Mouse (Mus musculus) Patski (cell line): ENCODE results near the gene Dlx6. TPM values are rescaled to one million over a fixed set of nuclear protein-coding genes. Genes with fewer than 3 reads are reported as not detected.
A peak's percentile ranks its signal among the peaks of the same experiment; 100 is the strongest.

ENCODE experiments used
- ATAC-seq: fragments of 100-300 bp; one replicate; pipeline ENCODE4 v1.8.0; 2021
- CTCF ChIA-PET: fragments of 350-600 bp; sonication (Branson Sonifier 250); formaldehyde crosslinking; loops from one replicate; lab custom pipeline; 2022; ENCODE audit warnings: inconsistent platforms; lab: Charles Lee
- POLR2A ChIA-PET: fragments of 350-600 bp; sonication (Branson Sonifier 250); formaldehyde crosslinking; loops from one replicate; lab custom pipeline; 2022; ENCODE audit warnings: antibody characterized with exemption, inconsistent platforms; lab: Charles Lee
- DNase-seq: peaks from one replicate; pipeline ENCODE4 v3.0.0-alpha.2; 2011; ENCODE audit warnings: low read depth, low spot score
- H3K27me3 ChIP-seq: fragments of 371-371 bp; one replicate; pipeline ENCODE4 v1.5.1; 2021
- CTCF ChIP-seq: fragments of 100-300 bp; IDR thresholded peaks from one replicate; pipeline ENCODE4 v1.5.1; 2021
- in situ Hi-C: fragments of 300-500 bp; cut with MboI; formaldehyde crosslinking; loops from 3 replicates; pipeline ENCODE4 v1.11.1; 2018; ENCODE audit warnings: low pct_unique_long_range_greater_than_20kb, mixed read lengths
- polyA plus RNA-seq: library from polyadenylated mRNA; unstranded; gene quantifications from one replicate; pipeline ENCODE4 v1.2.3, GENCODE M21; 2021

The Dlx6 gene
- polyA plus RNA-seq, 1 experiment from 2014 or later, result 5.6 TPM

DNA sequence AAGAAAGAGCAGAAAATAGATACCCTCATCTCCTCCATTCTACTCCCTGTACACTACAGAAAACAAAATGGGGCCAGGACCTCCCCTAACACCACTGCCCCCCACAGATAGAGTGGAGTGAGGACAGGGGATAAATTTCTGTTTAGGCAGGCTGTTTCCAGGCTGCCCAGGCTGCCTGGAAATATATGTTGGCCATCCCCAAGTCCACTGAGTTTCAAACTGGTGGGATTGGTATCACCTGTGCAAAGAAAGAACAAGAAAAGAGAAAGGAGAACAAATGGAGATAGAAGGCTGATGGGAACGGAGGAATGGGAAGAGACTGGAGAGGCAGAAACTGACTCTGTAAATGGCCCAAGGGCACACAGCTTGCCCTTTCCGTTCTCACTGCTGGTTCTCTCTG, 13.1 kb downstream of the Dlx6 start:
- POLR2A ChIA-PET, result interaction anchor here (0.6 kb wide), 1 partner anchor 168 kb away, joined by 4 read pairs; no protein-coding TSS in a partner anchor
- no peak for DNase-seq
- no peak for ATAC-seq
- H3K27me3 ChIP-seq, result no peaks in the 10 kb centered on the region
- CTCF ChIA-PET, result no interaction called here
- TF ChIP-seq CTCF, result no peak
- in situ Hi-C loops, result no loop called here

DNA sequence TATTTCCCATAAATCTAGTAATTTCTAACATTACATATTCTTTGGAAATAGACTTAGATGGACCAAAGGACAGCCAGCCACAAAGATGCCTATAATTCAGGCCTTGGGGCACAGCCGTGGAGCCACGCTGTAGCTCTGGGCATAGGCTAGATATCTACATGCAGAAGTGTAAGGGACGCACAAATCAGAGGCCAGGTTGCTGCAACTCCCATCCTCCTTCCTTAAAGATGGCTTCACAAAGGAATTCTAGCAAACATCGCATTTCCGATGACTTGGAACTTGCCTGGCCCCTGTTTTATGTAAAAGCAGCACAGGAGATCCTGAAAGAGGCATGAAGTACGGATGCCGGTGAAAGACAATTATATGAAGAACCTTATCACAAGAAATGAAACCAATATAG, 13.6 kb downstream of the Dlx6 start:
- in situ Hi-C loops, result no loop called here
- DNase-seq (no peak), ATAC-seq (no peak)
- TF ChIP-seq CTCF, result no peak
- ChIA-PET CTCF (no interaction called here), POLR2A (no interaction called here)
- no peaks in the 10 kb centered on the region for H3K27me3 ChIP-seq

DNA sequence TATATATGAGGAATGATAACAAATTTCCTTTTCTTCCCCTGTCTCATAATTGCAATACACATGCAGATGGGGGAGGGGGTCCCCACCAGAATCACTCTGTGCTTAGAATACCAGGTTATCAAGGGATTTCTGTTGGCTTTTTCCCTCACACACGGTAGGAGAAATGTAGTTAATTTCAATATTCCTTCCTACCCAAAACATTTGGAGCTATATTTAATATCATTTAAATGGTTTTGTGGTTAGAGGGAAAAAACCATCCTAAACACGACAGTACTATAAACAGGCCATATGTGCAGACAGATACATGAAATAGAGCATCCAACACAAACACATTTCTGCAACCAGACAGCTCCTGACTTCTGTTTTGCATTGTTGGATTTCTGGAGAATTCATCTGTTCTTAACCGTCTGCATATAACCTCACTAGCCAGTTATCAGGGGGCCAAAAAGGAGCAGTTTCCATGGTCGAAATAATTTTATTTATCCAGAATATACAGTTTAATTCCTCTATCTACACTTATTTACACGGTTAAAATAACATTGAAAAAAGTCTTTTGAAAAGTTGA, 14.3 kb downstream of the Dlx6 start:
- ChIA-PET CTCF (no interaction called here), POLR2A (no interaction called here)
- in situ Hi-C loops, result no loop called here
- ATAC-seq (no peak), DNase-seq (no peak)
- no peaks in the 10 kb centered on the region for H3K27me3 ChIP-seq
- TF ChIP-seq CTCF, result no peak

DNA sequence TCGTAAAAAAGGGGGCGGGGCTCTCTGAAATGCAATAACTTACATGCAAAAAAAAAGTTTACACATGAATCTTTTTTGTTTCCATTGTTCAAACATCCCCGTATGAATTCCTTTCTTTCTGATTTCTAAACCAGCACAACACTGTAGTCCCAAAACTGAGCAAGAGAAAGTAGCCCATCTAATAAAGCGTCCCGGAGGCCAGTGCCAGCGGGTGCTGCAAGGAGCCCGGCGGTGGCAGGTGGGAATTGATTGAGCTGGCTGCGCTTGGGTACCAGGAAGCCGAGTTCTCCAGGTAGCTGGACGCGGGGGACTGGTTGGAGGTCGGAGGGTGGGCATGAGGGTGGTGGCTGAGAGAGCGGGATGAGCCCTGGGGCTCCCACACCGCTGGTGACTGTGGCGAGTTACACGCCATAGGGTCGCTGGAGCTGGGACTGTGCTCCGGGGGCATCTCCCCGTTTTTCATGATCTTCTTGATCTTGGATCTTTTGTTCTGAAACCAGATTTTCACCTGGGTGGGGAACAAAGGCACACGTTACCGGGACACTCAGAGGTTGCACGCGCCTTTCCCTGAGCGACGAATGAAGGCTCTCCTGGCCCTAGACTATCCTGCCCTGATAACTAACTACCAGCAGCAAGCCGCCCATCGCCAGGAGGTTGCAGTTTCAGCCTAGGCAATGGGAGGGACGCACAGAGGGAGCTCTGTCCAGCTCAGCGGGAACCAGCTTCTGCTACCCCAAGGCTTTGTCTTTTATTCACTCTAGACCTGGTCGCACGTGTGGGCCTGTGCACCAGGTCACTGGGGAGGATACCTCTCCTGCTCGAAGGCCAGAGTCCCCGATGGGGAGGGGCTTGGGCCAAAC, 15.1 kb downstream of the Dlx6 start:
- no peak for TF ChIP-seq CTCF
- in situ Hi-C loops, result no loop called here
- H3K27me3 ChIP-seq, result no peaks in the 10 kb centered on the region
- ChIA-PET POLR2A (no interaction called here), CTCF (interaction anchor here (1.9 kb wide), 1 partner anchor 14 kb away, joined by 4 read pairs; no protein-coding TSS in a partner anchor)
- no peak for ATAC-seq
- no peak for DNase-seq

DNA sequence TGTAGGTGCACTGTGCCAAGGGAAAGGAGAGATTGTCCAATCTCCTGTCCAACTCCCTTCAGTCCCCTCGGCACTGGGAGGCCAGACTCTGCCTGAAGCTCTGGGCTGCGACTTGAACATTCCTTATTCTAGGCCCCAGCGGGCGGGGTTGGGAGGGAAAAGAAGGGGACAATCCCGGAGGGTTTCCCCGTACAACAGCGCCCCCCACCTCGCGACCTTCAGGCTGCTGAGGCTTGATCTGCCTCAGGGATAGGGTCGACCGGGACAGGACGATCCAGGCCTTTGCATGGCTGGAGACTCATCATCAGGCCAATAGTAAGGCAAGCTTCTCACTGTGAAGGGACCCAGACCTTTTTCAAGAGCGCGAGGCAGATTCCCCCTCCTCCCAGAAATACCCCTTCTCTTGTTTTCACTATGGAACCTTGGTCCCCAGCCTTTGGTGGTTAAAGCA, 15.7 kb downstream of the Dlx6 start:
- no peak for DNase-seq

DNA sequence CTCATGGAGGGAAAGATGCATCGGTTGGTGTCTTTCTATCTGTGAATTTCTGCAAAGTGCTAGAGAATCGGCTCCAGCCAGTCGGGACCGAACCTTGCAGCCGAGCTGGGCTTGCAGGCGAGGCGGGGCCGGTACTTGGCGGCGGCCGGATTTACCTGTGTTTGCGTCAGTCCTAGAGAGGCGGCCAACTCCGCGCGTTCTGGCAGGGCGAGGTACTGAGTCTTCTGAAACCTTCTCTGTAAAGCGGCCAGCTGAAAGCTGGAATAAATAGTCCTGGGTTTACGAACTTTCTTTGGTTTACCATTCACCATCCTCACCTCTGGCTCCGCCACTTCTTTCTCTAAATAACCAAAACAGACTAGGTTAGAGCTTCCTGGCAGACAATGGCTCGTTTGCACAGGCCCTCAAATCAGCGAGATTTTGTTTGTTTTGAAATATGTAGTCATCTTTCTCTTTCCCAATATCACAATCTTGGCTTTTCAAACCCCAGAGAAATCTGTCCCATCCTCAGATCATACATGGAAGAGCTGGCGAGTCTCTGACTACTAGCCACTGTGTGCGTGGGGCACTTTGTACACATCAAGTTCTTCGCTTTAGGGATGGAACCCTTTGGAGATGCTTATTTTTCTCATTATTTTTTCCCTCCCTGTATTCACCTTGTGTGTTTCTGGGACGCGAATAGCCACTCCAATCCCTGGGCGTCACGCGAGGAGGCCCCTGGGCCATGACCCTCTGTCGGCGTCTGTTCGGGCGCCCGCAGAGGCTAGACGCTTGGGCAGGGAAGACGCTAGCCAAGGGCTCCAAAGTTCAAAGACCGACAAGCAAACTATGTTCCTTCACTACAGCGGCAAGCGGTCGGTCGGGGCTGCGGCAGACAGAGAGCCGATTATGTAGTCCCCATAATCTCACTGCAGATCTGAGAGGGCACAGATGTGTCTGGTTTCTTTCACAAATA, 16.5 kb downstream of the Dlx6 start:
- DNase-seq (no peak), ATAC-seq (no peak)
- TF ChIP-seq CTCF, result no peak
- H3K27me3 ChIP-seq, result no peaks in the 10 kb centered on the region
- CTCF ChIA-PET, result interaction anchor here (1.9 kb wide), 1 partner anchor 15 kb away, joined by 4 read pairs; no protein-coding TSS in a partner anchor
- POLR2A ChIA-PET, result no interaction called here
- in situ Hi-C loops, result loop anchor here (5.0 to 10.0 kb wide), 6 partner anchors 302 to 867 kb away; partner anchors contain the start of genes Sem1 and Slc25a13

More for the DNA sequence above, 15.7 kb downstream of the Dlx6 start:
- no peak for TF ChIP-seq CTCF
- in situ Hi-C loops, result no loop called here
- ChIA-PET CTCF (interaction anchor here (1.9 kb wide), 1 partner anchor 14 kb away, joined by 4 read pairs; no protein-coding TSS in a partner anchor), POLR2A (no interaction called here)
- ATAC-seq, result no peak
- H3K27me3 ChIP-seq, result no peaks in the 10 kb centered on the region

DNA sequence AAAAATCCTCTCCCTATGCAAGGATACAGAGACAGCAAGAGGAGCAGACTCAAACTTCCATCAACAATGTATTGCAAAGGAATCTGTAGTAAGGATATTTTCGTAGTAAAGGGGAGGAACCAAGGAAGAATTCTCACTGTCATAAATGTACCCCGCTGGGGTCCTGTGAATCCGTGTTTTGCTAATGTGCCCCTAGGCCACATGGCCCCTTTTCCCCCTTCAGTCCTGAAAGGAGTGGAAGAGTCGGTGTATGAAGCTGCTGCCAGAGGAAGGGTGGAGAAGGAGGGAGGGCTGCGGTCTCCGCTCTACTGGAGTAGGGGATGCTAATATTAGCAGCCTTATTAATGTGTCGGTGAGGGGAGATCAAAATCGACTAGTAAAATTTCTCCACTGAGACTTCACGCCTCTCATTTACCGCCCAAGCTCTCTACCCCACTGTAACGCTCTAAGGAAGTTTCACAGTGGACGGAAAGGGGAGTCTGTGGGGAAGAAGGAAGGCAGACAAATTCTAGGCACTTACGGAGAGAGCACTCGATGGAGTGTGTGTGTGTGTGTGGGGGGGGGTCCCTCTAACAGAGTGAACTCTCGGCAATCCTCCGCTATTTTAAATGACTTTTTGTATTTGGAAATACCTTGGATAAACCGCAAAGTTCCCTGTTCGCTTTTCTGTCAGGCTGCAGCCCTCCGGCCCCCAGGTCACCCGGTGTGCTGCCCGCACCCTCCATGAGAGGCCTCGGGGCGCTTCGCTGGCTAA, 17.4 kb downstream of the Dlx6 start:
- CTCF ChIA-PET, result interaction anchor here (1.9 kb wide), 1 partner anchor 16 kb away, joined by 4 read pairs; no protein-coding TSS in a partner anchor
- DNase-seq, result no peak

DNA sequence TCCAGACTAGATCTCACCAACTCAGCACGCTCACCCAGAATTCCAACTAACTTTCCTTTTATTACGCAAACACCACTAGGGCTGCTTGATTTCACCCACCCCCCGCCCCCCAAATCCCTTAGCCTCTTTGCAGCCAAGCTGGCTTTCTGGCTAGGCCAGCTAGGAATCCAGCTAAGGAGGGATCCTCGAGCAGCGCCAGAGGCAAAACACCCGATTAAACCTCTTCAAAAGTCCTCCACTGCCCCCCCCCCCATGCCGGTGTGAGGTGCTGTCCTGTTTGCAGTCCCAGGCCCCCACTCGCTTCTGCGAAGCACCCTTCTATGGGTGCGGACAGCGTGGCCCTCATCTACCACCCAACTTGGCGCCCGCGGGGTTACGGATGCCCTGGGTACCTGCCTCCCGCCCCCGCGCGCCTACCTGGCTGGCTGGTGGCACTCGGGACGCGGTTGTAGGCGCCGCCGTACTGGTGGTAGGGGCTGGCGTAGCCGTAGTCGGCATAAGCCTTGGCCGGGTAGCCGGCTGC, 18.0 kb downstream of the Dlx6 start:
- ATAC-seq, result no peak
- DNase-seq, result no peak
- ChIA-PET POLR2A (interaction anchor here (0.6 to 1.6 kb wide), 4 partner anchors 104 to 682 kb away, joined by 3 to 4 read pairs (median 4); no protein-coding TSS in a partner anchor), CTCF (no interaction called here)
- no peaks in the 10 kb centered on the region for H3K27me3 ChIP-seq
- in situ Hi-C loops, result loop anchor here (5.0 to 10.0 kb wide), 6 partner anchors 304 to 869 kb away; partner anchors contain the start of genes Sem1 and Slc25a13
- TF ChIP-seq CTCF, result no peak

More for the DNA sequence above, 17.4 kb downstream of the Dlx6 start:
- POLR2A ChIA-PET, result interaction anchor here (0.6 to 0.7 kb wide), 2 partner anchors 104 to 521 kb away, joined by 3 to 4 read pairs; no protein-coding TSS in a partner anchor
- TF ChIP-seq CTCF, result no peak
- ATAC-seq, result no peak
- H3K27me3 ChIP-seq, result no peaks in the 10 kb centered on the region
- in situ Hi-C loops, result loop anchor here (5.0 to 10.0 kb wide), 6 partner anchors 303 to 868 kb away; partner anchors contain the start of genes Sem1 and Slc25a13

DNA sequence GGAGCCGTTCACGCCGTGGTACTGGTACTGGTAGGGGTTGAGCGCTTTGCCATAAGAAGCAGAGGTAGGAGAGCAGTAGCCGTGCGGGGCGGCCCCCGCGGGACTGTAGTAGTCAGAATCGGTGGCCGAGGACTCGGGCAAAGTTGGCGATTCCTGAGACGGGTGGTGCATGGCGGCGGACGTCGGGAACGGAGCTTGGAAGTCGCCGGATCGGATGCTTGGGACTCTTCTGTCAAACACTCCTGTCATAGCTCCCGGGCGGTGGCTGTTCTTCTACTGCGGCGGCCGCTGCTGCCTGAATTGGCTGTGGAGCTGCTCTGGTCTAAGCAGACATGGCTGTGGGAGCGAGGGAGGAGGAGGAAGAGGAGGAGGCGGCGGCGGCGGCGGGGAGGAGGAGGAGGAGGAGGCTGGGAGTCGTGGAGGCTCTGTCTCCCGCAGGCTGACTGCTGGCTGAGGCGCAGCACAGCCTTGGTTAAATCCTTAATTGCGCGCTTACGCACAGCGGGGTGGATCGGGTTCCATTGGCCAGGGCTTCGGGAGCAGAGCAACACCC, 18.6 kb downstream of the Dlx6 start, which contains the start of gene Dlx5:
Gene Dlx5, minus strand, starts transcription at position 448 of the 553 bp plus-strand sequence.
- TF ChIP-seq CTCF, result no peak
- in situ Hi-C loops, result loop anchor here (5.0 to 10.0 kb wide), 6 partner anchors 304 to 869 kb away; partner anchors contain the start of genes Sem1 and Slc25a13
- ChIA-PET CTCF (no interaction called here), POLR2A (interaction anchor here (0.6 to 1.6 kb wide), 5 partner anchors 304 to 769 kb away, joined by 3 to 4 read pairs (median 3); no protein-coding TSS in a partner anchor)
- no peak for DNase-seq
- ATAC-seq, result peak; percentile 75
- peaks cover under 1% of the 10 kb centered on the region for H3K27me3 ChIP-seq
